Mouse (Mus musculus): ENCODE measurements around the gene Alox12. TPM values are rescaled to one million over a fixed set of nuclear protein-coding genes. Genes with fewer than 3 reads are reported as not detected.

Gene Alox12
- total RNA-seq, 1 experiment from 2014 or later: 0.30 TPM

GRCm38 (mm10) chr11:70251853-70252252 is 3.3 kb downstream of the Alox12 start:
- ATAC-seq (replicated peaks in 1 of 2; ENCODE audit: insufficient read depth in 1 of 2, low FRiP score in 2 of 2, low TSS enrichment in 1 of 2, low read depth in 1 of 2, poor library complexity in 2 of 2, severe bottlenecking in 2 of 2): no peak

- peak; percentile 22 to 23; a peak in 1 of 4 replicates for ATAC-seq (replicated peaks in 1 of 2; ENCODE audit: insufficient read depth in 1 of 2, low FRiP score in 2 of 2, low TSS enrichment in 1 of 2, low read depth in 1 of 2, poor library complexity in 2 of 2, severe bottlenecking in 2 of 2)
These were observed 5.0 kb downstream of the Alox12 start for GRCm38 (mm10) chr11:70250150-70250549.

DNA sequence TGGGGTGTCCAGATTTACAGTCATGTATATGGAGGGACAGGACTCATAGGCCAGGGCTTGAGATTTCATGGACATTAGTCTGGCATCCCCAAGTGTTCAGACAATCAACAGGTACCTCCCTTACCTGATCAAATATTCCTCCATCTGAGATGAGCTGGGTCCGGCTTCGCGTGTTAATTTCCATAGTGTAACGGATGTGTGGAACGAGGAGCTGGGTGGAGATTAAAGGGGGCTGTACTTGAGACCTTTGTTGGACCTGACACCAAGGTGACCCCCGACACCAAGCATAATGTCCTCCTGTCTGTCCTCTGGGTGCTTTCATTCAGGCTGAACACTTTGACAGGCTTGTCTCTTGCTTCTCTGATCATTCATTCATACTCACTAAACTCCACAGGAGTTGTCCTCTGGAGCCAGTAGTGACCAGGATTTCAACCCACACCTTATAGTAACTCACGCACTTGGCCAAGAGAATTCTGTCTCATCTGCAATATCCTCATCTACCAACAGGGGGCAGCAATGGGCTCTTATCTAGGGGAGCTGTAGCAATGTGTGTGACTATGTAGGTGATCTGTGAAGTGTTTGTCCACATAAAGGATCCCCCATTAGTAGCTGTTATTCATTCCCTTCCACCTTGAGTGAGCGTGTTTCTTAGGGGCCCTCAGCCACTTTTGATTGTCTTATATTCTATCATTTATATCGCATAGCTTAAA is 7.9 kb downstream of the Alox12 start:
- peak; percentile 23 to 74; a peak in 2 of 4 replicates for ATAC-seq (replicated peaks in 1 of 2; ENCODE audit: insufficient read depth in 1 of 2, low FRiP score in 2 of 2, low TSS enrichment in 1 of 2, low read depth in 1 of 2, poor library complexity in 2 of 2, severe bottlenecking in 2 of 2)

GRCm38 (mm10) chr11:70242591-70242990 is 12.6 kb downstream of the Alox12 start:
- no peak for ATAC-seq (replicated peaks in 1 of 2; ENCODE audit: insufficient read depth in 1 of 2, low FRiP score in 2 of 2, low TSS enrichment in 1 of 2, low read depth in 1 of 2, poor library complexity in 2 of 2, severe bottlenecking in 2 of 2)

- ATAC-seq (replicated peaks in 1 of 2; ENCODE audit: insufficient read depth in 1 of 2, low FRiP score in 2 of 2, low TSS enrichment in 1 of 2, low read depth in 1 of 2, poor library complexity in 2 of 2, severe bottlenecking in 2 of 2): peak; percentile 34 to 51; a peak in 3 of 4 replicates
These were observed 15.4 kb downstream of the Alox12 start, which contains the start of the genes Gm21988 and Rnasek for GRCm38 (mm10) chr11:70239541-70240279. Gene Gm21988 (minus strand): TSS chr11:70239830. Gene Rnasek (minus strand): TSS chr11:70239842.

GRCm38 (mm10) chr11:70238591-70239440 is 16.3 kb downstream of the Alox12 start:
- no peak for ATAC-seq (replicated peaks in 1 of 2; ENCODE audit: insufficient read depth in 1 of 2, low FRiP score in 2 of 2, low TSS enrichment in 1 of 2, low read depth in 1 of 2, poor library complexity in 2 of 2, severe bottlenecking in 2 of 2)

- ATAC-seq (replicated peaks in 1 of 2; ENCODE audit: insufficient read depth in 1 of 2, low FRiP score in 2 of 2, low TSS enrichment in 1 of 2, low read depth in 1 of 2, poor library complexity in 2 of 2, severe bottlenecking in 2 of 2): peak; percentile 86 to 87
These were observed 17.5 kb downstream of the Alox12 start, which contains the start of gene 0610010K14Rik for GRCm38 (mm10) chr11:70237457-70238167. Gene 0610010K14Rik (minus strand): TSS chr11:70237914.

DNA sequence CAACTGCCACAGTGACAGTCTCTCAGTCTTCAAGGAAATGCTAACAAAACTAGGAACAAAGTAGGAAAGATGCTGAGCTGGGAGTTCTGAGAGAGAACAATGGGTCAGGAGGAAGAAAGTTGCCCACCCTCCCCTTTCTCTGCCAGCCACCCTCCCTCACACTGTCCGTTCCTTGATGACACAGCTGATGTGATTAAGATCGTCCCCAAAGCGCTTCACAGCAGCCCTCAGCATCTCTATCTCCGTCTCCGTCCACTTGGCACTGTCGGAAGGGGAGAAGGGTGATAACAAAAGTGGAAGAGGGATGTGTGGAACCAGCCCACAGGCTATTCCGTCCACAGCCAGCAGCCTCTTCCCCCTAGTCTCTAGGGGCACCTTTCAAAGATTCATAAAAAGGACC is 18.4 kb downstream of the Alox12 start:
- ATAC-seq (replicated peaks in 1 of 2; ENCODE audit: insufficient read depth in 1 of 2, low FRiP score in 2 of 2, low TSS enrichment in 1 of 2, low read depth in 1 of 2, poor library complexity in 2 of 2, severe bottlenecking in 2 of 2): no peak

- no peak for ATAC-seq (replicated peaks in 1 of 2; ENCODE audit: insufficient read depth in 1 of 2, low FRiP score in 2 of 2, low TSS enrichment in 1 of 2, low read depth in 1 of 2, poor library complexity in 2 of 2, severe bottlenecking in 2 of 2)
These were observed 19.8 kb downstream of the Alox12 start for GRCm38 (mm10) chr11:70235254-70235900.

DNA sequence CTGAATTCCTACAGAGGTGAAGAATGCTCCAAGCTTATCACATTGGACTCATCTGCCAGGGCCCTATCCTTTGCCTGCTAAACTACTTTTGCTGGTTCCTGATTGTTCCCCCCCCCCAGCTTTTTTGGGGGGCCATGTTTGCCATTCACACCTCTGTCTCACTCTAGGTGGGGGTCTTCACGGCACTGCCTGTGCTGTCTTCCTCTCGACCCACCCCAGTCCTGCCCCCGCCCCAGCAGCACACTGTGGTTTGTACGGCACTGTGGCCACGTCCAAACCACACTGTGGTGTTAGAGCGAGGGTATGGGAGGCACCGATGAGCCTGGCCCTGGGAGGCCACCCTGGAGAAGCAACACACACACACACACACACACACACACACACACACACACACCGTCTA is 20.7 kb downstream of the Alox12 start:
- ATAC-seq (replicated peaks in 1 of 2; ENCODE audit: insufficient read depth in 1 of 2, low FRiP score in 2 of 2, low TSS enrichment in 1 of 2, low read depth in 1 of 2, poor library complexity in 2 of 2, severe bottlenecking in 2 of 2): no peak

DNA sequence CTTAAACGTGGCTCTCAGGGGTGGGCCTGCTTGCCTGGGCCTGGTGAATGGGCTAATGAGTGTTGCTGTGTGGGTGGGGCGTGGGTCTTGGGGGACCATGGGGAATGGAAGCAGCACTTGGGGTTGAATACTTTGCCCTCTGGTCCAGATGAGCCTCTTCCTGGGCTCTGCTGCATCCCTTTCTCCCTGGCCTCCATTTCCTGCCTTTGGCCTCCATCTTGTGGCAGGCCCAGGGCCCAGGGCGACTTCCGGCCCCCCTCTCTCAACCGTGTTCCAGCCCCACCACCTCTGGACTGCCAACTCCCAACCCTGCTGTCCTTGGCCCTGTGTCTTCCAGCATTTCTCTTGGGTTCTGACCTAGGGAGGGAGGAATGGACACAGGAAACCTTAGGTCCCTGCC is 21.1 kb downstream of the Alox12 start:
- no peak for ATAC-seq (replicated peaks in 1 of 2; ENCODE audit: insufficient read depth in 1 of 2, low FRiP score in 2 of 2, low TSS enrichment in 1 of 2, low read depth in 1 of 2, poor library complexity in 2 of 2, severe bottlenecking in 2 of 2)

- ATAC-seq (replicated peaks in 1 of 2; ENCODE audit: insufficient read depth in 1 of 2, low FRiP score in 2 of 2, low TSS enrichment in 1 of 2, low read depth in 1 of 2, poor library complexity in 2 of 2, severe bottlenecking in 2 of 2): no peak
These were observed 22.1 kb downstream of the Alox12 start for GRCm38 (mm10) chr11:70233016-70233415.

DNA sequence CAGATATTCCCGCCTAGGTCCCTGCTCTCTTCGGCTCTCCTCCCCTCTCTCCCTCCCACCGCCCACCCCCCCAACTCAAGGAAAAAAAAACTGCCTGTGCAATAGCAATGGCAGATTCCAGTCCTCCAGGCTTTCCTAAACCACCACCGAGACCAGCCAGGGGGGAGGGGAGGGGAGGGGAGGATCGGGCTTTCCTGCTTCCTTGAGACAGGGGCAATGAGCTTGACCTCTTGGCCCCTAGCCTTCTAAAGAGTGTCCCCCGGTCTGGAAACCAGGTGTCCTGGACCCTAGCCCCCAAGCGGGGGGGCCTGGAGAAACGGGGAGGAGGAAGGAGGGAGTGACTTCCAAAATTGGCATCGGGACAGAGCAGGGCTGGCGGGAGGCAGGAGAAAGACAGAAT is 22.6 kb downstream of the Alox12 start:
- ATAC-seq (replicated peaks in 1 of 2; ENCODE audit: insufficient read depth in 1 of 2, low FRiP score in 2 of 2, low TSS enrichment in 1 of 2, low read depth in 1 of 2, poor library complexity in 2 of 2, severe bottlenecking in 2 of 2): no peak

GRCm38 (mm10) chr11:70230239-70230727 is 24.9 kb downstream of the Alox12 start:
- ATAC-seq (replicated peaks in 1 of 2; ENCODE audit: insufficient read depth in 1 of 2, low FRiP score in 2 of 2, low TSS enrichment in 1 of 2, low read depth in 1 of 2, poor library complexity in 2 of 2, severe bottlenecking in 2 of 2): peak; percentile 79 to 83

- ATAC-seq (replicated peaks in 1 of 2; ENCODE audit: insufficient read depth in 1 of 2, low FRiP score in 2 of 2, low TSS enrichment in 1 of 2, low read depth in 1 of 2, poor library complexity in 2 of 2, severe bottlenecking in 2 of 2): no peak
These were observed 25.7 kb downstream of the Alox12 start, which contains the start of gene Bcl6b for GRCm38 (mm10) chr11:70229260-70230010. Gene Bcl6b (minus strand): TSS chr11:70229798.

DNA sequence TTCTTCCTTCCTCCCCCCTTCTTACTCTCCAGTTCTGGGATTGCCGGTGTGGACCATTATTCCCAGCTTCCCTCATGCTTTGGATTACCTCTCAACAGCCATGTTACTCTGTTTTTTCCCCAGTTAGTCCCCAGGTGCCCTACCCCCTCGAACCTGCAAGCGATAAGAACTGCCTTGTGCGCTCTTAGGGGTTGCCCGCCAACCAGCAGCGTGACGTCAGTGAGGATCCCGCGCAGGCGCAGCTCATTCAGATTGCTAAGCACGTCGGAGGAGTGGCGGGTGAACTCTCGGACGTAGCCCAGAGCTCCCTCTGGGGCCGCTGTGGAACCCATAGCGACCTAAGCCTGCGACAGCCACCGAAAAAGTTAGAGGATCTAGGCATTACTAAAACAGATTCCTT is 26.3 kb downstream of the Alox12 start:
- peak; percentile 46 to 63 for ATAC-seq (replicated peaks in 1 of 2; ENCODE audit: insufficient read depth in 1 of 2, low FRiP score in 2 of 2, low TSS enrichment in 1 of 2, low read depth in 1 of 2, poor library complexity in 2 of 2, severe bottlenecking in 2 of 2)
